Mouse (Mus musculus) brown adipose tissue, adult 24 weeks (tissue): ENCODE results near the gene Cenpt. TPM values are rescaled to one million over a fixed set of nuclear protein-coding genes. Genes with fewer than 3 reads are reported as not detected.

Experiments used
- H3K27ac ChIP-seq: fragments of 200-500 bp; replicated peaks from 2 replicates; pipeline ENCODE4 v1.5.1; 2012; ENCODE audit warnings: low read depth, mild to moderate bottlenecking, low read length
- H3K4me1 ChIP-seq: fragments of 200-500 bp; 2 replicates; pipeline ENCODE4 v1.6.1; 2012; ENCODE audit warnings: low read length, mixed read lengths; ENCODE audit not compliant: control insufficient read depth, insufficient read depth, insufficient read length
- H3K4me3 ChIP-seq: fragments of 200-500 bp; 2 replicates; pipeline ENCODE4 v1.5.1; 2012; ENCODE audit warnings: low read depth, mild to moderate bottlenecking, low read length, moderate library complexity; ENCODE audit not compliant: insufficient read depth
- polyA plus RNA-seq: library from polyadenylated mRNA; stranded (reverse); fragments of >200 nt; gene quantifications from 2 replicates; pipeline ENCODE4 v1.2.4, GENCODE M21; 2012; ENCODE audit not compliant: missing spikeins, insufficient read depth, insufficient read length

The Cenpt gene
- 1.4 and 3.5 TPM in 2 replicates for polyA plus RNA-seq

DNA sequence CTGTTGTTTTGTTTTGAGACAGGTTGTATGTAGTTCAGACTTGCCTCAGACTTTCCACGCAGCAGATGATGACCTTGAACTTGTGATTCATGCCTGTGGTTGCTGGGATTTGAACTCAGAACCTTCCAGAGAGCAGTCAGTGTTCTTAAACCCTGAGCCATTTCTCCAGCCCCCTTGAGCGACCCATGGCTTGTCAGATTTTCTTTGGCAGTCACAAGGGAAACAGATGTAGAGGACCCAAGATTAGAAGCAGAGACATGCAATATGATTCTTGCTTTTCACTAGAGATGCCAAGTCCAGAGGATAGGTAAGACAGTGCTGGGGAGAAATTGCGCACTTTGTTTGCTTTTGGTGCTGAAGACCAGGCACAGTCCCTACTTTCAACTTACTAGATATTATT is at the start of gene Cenpt:
Gene Cenpt (minus strand): TSS at position 101 of the 400 bp plus-strand sequence.
- Histone ChIP-seq H3K4me1 (peaks cover 8% of the 10 kb centered on the region), H3K4me3 (no peak within 1 kb of the TSS), H3K27ac (no peak within 1 kb of the TSS)

- H3K4me3 ChIP-seq = peak overlapping the region; percentile 88
- H3K4me1 ChIP-seq = 0 out of 2 replicates have a peak, but pooled peaks cover 2% of the 10 kb centered on the region
- peak overlapping the region; percentile 78 for H3K27ac ChIP-seq
Measured at GRCm38 (mm10) chr8:105900941-105901616, 48.0 kb upstream of the Cenpt start.

DNA sequence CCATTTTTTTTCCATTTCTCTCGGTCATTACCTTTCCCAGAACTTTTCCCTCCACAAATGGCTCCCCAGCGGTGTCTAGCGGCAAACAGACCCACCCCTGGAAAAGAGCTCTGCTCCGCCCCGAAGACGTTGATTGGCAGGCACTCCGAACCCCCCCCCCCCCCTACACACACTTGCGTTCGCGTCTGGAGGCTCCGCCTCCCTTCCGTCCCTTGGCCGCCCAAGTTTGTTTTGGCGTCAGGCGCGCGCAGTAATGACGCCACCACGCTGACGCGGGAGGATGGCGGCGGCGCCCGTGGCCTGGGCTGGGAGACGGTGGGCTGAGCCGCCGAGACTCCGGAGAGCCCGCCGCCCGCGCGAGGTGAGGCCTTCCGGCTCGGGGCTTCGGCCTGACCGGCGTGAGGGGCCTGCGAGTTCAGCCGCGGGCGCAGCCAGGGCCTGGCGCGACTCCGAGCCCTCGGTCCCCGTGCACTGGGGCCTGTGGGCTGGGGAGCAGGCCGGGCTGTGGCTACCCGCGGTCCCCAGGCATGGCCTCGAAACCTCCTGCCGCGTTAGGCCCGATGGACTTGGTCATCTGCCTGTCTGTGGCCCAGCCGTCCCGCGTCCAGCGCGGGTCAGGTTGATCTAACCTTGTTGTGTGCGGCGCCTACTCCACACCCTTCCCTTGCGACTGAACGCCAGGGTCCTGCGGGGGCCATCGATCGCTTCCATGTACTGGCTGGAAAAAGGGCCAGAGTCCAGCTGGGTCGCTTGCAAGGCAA is 47.3 kb upstream of the Cenpt start, which contains the start of gene Pskh1:
Gene Pskh1 (plus strand): TSS at position 262 of the 761 bp plus-strand sequence.
- Histone ChIP-seq H3K4me1 (0 out of 2 replicates have a peak, but pooled peaks cover 2% of the 10 kb centered on the region), H3K4me3 (peak within 1 kb of the TSS; percentile 88), H3K27ac (peak within 1 kb of the TSS; percentile 78)

DNA sequence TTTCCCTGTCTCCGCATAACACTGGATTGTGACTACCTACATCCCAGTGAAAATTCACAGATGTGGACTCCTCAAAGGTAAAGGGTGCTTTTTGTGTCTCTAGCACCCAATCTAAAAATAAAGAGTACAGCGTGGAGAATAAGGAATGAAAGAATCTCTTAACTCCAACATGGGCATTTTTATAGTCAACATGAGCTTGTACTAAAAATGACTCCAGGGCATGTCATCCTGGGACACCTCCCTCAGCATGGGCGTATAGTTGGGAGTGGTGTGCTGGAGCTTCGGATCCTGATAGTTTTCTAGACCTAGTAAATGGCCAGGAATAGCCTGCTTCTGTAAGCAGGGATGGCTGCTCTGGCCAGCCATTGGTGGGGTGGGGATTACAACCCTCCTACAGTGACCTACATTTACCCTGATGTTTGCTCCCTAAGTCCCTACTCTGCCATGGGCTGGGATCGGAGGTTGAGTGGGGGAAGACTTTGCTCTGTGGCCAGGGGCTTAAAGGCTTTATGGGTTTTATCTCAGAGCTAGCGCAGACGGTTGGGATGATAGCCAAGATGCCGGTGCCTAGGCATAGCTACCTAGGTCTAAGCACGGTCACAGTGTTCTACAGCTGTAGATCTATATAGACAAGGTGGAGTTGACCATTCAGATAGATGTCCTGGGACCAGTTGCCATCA is 44.9 kb upstream of the Cenpt start:
- Histone ChIP-seq H3K4me1 (0 out of 2 replicates have a peak, but pooled peaks cover 2% of the 10 kb centered on the region), H3K4me3 (no peak overlapping the region), H3K27ac (no peak overlapping the region)

DNA sequence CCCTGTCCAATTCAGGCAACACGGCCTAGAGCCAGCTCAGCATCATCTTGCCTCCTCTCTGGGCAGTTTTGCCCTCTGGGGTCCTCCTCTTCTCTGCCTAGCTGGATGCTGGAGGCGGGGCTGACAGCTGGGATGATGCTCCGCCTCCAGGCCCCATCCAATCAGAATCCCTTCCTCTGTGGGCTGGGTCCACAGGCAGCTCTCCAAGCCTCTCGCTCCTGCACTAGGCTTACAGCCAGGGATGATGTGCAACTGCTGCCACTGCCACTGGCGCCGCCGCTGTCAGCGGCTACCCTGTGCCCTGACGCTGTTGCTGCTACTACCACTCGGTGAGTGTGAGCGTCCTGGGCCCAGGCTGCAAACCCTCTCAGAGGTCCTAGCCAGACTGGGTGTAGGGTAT is 40.3 kb upstream of the Cenpt start, which contains the start of gene Nrn1l:
Gene Nrn1l (plus strand): TSS at position 229 of the 400 bp plus-strand sequence.
- H3K27ac ChIP-seq = no peak within 1 kb of the TSS
- H3K4me3 ChIP-seq = no peak within 1 kb of the TSS
- no peaks in the 10 kb centered on the region for H3K4me1 ChIP-seq

DNA sequence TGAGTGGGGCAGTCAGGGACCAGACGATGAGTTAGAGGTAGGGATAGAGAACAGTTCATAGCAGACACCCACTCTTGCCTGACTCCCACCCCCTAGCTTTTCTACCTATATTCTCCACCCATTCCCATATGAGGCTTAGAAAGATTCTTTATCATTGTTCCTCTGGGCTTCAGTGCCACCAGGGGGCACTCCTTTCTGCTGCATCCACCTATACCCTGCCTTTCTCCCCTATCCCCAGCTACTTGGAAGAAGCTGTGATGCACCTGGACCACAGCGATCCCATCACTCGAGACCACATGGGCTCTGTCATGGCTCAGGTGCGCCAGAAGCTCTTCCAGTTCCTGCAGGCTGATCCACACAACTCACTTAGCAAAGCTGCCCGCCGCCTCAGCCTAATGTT is 39.4 kb upstream of the Cenpt start:
- Histone ChIP-seq H3K4me1 (no peaks in the 10 kb centered on the region), H3K27ac (no peak overlapping the region), H3K4me3 (no peak overlapping the region)

GRCm38 (mm10) chr8:105890870-105891269 is 37.8 kb upstream of the Cenpt start:
- Histone ChIP-seq H3K27ac (no peak overlapping the region), H3K4me1 (no peaks in the 10 kb centered on the region), H3K4me3 (no peak overlapping the region)

DNA sequence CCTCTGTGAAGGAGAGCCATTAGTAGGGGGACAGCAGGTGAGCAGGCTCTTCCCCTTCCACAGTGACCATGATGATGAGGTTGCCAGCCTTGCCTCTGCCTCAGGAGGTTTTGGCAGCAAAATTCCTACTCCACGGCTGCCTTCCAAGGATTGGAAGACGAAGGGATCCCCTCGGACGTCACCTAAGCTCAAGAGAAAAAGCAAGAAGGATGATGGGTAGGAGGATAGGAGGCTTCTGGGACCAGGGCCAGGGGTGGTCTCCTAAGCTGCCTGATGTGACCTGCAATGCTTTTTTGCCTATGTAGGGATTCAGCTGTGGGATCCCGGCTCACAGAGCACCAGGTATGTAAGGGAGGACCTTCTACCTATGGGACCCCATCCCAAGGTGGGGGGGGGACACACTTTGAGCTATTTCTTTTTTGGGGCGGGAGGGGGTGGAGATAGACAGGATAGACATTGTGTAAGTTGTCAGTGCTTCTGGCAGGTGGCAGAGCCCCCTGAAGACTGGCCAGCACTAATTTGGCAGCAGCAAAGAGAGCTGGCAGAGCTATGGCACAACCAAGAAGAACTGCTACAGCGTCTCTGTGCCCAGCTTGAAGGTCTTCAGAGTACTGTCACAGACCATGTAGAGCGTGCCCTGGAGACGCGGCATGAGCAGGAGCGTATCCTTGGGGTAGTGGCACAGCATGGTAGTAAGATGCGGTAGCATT is 36.8 kb upstream of the Cenpt start:
- no peaks in the 10 kb centered on the region for H3K4me1 ChIP-seq
- H3K27ac ChIP-seq = no peak overlapping the region
- H3K4me3 ChIP-seq = no peak overlapping the region

DNA sequence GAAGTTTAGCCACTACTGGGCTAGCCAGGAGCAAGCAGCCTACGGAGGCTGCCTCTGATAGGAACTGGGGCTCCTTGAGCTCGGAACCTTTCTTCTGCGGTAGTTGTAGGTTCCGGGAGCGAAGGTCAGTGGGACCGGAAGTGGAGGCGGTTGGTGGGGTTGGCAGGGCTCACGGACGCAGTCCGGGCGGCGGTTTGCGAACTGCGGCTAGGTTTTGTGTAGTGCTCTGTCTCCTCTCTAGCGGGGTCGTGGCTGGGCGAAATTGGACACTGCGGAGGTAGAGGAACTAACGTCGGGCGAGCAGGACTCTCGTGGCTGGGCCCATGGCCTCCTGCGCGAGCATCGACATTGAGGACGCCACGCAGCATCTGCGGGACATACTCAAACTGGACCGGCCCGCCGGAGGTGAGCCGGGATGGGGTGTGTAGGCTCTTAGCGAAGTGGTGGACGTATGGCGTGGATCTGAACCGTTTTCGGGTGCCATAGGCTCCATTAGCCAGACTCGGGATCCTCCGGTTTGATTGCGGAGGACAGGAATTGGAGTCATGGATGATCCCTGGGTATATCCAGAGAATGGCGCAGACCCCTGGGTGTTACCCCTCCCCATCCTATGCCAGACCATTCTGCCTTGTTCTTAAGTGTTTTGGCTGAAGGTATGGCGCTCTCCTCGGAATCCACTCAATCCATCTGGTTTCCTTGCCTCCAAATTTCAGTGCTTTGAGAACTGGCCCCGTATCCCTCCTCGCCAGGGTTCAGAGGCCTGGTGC is 27.9 kb upstream of the Cenpt start, which contains the start of gene Edc4:
Gene Edc4 (plus strand): TSS at position 128 of the 767 bp plus-strand sequence.
- Histone ChIP-seq H3K27ac (peak within 1 kb of the TSS; percentile 45), H3K4me1 (peaks cover 11% of the 10 kb centered on the region; the same call in 1 of the 2 replicates), H3K4me3 (peak within 1 kb of the TSS; percentile 93)

DNA sequence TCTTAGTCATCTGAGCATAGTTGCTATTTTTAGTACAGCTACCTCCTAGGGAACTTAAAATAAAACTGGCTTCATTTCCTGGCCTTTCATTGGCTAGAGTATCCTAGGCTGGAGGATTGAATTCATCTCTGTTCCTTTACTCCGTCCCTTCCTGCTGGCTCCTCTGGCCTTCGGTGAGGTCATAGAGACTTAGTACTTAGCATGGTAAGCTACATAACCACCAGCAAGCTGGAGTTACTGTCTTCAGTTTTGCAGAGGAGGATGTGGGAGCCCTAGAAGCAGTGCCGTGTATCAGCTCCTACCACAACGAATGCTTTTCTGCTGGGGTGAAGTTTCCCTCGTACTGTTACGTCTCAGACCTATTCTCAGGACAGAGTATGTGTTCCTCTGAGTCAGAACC is 21.2 kb upstream of the Cenpt start:
- peak overlapping the region; percentile 86 for H3K27ac ChIP-seq
- peaks cover 12% of the 10 kb centered on the region; the same call in 1 of the 2 replicates for H3K4me1 ChIP-seq
- H3K4me3 ChIP-seq = no peak overlapping the region

DNA sequence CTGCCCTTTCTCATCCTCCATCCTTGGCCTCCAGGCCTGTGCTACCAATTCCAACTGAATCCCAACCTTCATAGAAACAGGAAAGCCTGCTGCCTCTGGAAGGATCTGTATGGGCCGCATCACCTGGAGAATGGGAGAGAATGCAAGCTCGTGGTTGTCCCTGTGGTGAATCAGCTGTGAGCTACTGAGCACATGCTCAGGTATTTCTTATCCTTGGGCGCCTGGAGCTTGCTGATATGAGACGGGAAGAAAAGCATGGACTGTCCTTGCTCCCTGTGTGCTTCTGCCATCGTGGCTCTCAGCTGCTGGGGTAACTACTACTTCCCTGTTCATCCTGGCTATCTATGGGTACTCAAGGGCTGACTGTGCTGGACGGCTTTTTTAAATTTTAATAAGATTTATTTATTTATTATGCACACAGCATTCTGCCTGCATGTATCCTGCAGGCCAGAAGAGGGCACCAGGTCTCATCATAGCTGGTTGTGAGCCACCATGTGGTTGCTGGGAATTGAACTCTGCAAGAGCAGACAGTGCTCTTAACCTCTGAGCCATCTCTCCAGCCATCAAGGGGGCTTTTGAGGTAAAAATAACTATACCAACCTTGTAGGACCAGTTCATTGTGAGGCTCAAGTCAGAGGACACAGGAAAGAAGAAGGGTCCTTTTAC is 13.4 kb upstream of the Cenpt start:
- Histone ChIP-seq H3K27ac (no peak overlapping the region), H3K4me3 (no peak overlapping the region), H3K4me1 (no peaks in the 10 kb centered on the region)

DNA sequence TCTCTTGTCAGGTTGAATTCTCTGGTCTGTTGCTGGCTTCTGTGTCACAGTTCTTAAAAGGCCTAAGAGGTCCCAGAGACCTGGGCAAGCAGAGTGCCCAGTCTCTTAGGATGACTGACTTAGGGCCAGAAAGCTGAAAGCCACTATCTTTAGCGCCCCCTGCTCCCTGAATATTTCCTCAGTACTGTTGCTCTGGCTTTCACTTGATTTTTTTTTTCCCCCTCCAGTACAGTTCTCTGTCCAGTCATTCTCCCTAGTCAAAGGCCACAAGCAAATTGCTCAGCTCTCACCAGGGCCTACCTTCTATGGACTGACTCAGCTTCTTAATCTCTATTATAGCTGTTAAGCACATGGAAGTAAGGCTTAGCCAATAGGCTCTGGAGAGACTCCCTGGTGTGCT is 8.9 kb upstream of the Cenpt start:
- Histone ChIP-seq H3K4me3 (peak overlapping the region; percentile 69), H3K27ac (no peak overlapping the region)

GRCm38 (mm10) chr8:105860143-105860981 is 7.3 kb upstream of the Cenpt start, which contains the start of gene Nutf2:
Gene Nutf2 (plus strand): TSS chr8:105860580.
- peak within 1 kb of the TSS; percentile 69 for H3K4me3 ChIP-seq
- peaks cover 8% of the 10 kb centered on the region for H3K4me1 ChIP-seq
- peak within 1 kb of the TSS; percentile 86 for H3K27ac ChIP-seq

More for the DNA sequence above, 8.9 kb upstream of the Cenpt start:
- H3K4me1 ChIP-seq = peaks cover 3% of the 10 kb centered on the region; the same call in 1 of the 2 replicates
